Mouse (Mus musculus) neural tube, embryonic 15.5 days (tissue): ENCODE measurements around the gene Bik. TPM values are rescaled to one million over a fixed set of nuclear protein-coding genes. Genes with fewer than 3 reads are reported as not detected.

Experiments used
- ATAC-seq: fragments of 200-750 bp; cut with Nextera tagmentation; 2 replicates; pipeline ENCODE4 v1.8.0; 2017; ENCODE audit warnings: mild to moderate bottlenecking, moderate TSS enrichment, moderate library complexity; ENCODE audit not compliant: low FRiP score
- H3K27ac ChIP-seq: fragments of 300-500 bp; sonication (generic); replicated peaks from 2 replicates; pipeline ENCODE4 v1.5.1; 2015; ENCODE audit warnings: mild to moderate bottlenecking, inconsistent platforms
- H3K27me3 ChIP-seq: fragments of 300-500 bp; sonication (generic); replicated peaks from 2 replicates; pipeline ENCODE4 v1.6.1; 2015; ENCODE audit warnings: inconsistent platforms
- H3K36me3 ChIP-seq: fragments of 300-500 bp; sonication (generic); 2 replicates; pipeline ENCODE4 v1.6.1; 2015; ENCODE audit warnings: inconsistent platforms
- H3K4me1 ChIP-seq: fragments of 300-500 bp; sonication (generic); 2 replicates; pipeline ENCODE4 v1.6.1; 2015; ENCODE audit warnings: inconsistent platforms
- H3K4me2 ChIP-seq: fragments of 300-500 bp; sonication (generic); 2 replicates; pipeline ENCODE4 v1.6.1; 2015; ENCODE audit warnings: inconsistent platforms, mild to moderate bottlenecking, moderate library complexity
- H3K4me3 ChIP-seq: fragments of 300-500 bp; sonication (generic); replicated peaks from 2 replicates; pipeline ENCODE4 v1.5.1; 2015; ENCODE audit warnings: mild to moderate bottlenecking, inconsistent platforms
- H3K9ac ChIP-seq: fragments of 300-500 bp; sonication (generic); replicated peaks from 2 replicates; pipeline ENCODE4 v1.6.1; 2015; ENCODE audit warnings: mild to moderate bottlenecking, inconsistent platforms
- H3K9me3 ChIP-seq: fragments of 300-500 bp; sonication (generic); replicated peaks from 2 replicates; pipeline ENCODE4 v1.6.1; 2016; ENCODE audit warnings: inconsistent platforms
- WGBS: fragments of 180-500 bp; shearing (Covaris S2); methylation state at CpG from one replicate; pipeline ENCODE4 v1.1.7; 2015; ENCODE audit warnings: mixed read lengths; 5-methylcytosine and 5-hydroxymethylcytosine counted together
- polyA plus RNA-seq: library from polyadenylated mRNA; unstranded; fragments of >200 nt; fragmentation: Nextera tagmentation; extraction: Ambion mirVana; gene quantifications from 2 replicates; pipeline ENCODE4 v1.2.1, GENCODE M21; 2015

The Bik gene
- polyA plus RNA-seq, 1 experiment from 2014 or later = 0.75 TPM

GRCm38 (mm10) chr15:83560941-83561477, 34.3 kb downstream of the Bik start:
- Histone ChIP-seq H3K36me3 (no peaks in the 10 kb centered on the region), H3K9me3 (no peaks in the 10 kb centered on the region), H3K4me1 (peaks cover 23% of the 10 kb centered on the region), H3K27me3 (peaks cover 15% of the 10 kb centered on the region), H3K4me2 (no peak overlapping the region), H3K4me3 (no peak overlapping the region), H3K27ac (no peak overlapping the region), H3K9ac (no peak overlapping the region)
- ATAC-seq = no peak
- 75% methylated on average over 5 of the region's 5 CpGs for WGBS

GRCm38 (mm10) chr15:83562626-83563270, 36.1 kb downstream of the Bik start:
- ATAC-seq = no peak
- H3K4me3 ChIP-seq = 0 out of 2 replicates have a peak overlapping the region, but pooled peaks have one; percentile 34
- WGBS = 35% methylated on average over 15 of the region's 15 CpGs
- no peaks in the 10 kb centered on the region for H3K36me3 ChIP-seq
- peak overlapping the region; percentile 68 for H3K4me2 ChIP-seq
- peaks cover 15% of the 10 kb centered on the region for H3K27me3 ChIP-seq
- H3K4me1 ChIP-seq = peaks cover 19% of the 10 kb centered on the region
- H3K27ac ChIP-seq = no peak overlapping the region
- H3K9ac ChIP-seq = no peak overlapping the region
- no peaks in the 10 kb centered on the region for H3K9me3 ChIP-seq

- no peak for ATAC-seq
- Histone ChIP-seq H3K4me3 (peak within 1 kb of the TSS; percentile 34), H3K9ac (peak within 1 kb of the TSS; percentile 33), H3K4me2 (peak within 1 kb of the TSS; percentile 68), H3K9me3 (no peaks in the 10 kb centered on the region), H3K4me1 (peaks cover 19% of the 10 kb centered on the region), H3K27ac (no peak within 1 kb of the TSS), H3K27me3 (peaks cover 15% of the 10 kb centered on the region), H3K36me3 (no peaks in the 10 kb centered on the region)
- WGBS = under 1% methylated on average over 27 of the region's 28 CpGs
These were observed 36.7 kb downstream of the Bik start, which contains the start of the genes Tspo and Mcat for GRCm38 (mm10) chr15:83563327-83563856. Tspo (plus strand) TSS chr15:83563592. Mcat (minus strand) TSS chr15:83563787.

GRCm38 (mm10) chr15:83563857-83564651, 37.4 kb downstream of the Bik start:
- no peak for ATAC-seq

GRCm38 (mm10) chr15:83565434-83565833, 38.8 kb downstream of the Bik start:
- H3K27me3 ChIP-seq = peaks cover 15% of the 10 kb centered on the region
- peaks cover 19% of the 10 kb centered on the region for H3K4me1 ChIP-seq
- no peak overlapping the region for H3K27ac ChIP-seq
- no peaks in the 10 kb centered on the region for H3K9me3 ChIP-seq
- H3K4me3 ChIP-seq = no peak overlapping the region
- ATAC-seq = no peak
- WGBS = 91% methylated on average over 3 of the region's 3 CpGs
- H3K4me2 ChIP-seq = no peak overlapping the region
- H3K36me3 ChIP-seq = no peaks in the 10 kb centered on the region
- H3K9ac ChIP-seq = no peak overlapping the region

More at GRCm38 (mm10) chr15:83563857-83564651, 37.4 kb downstream of the Bik start:
- Histone ChIP-seq H3K36me3 (no peaks in the 10 kb centered on the region), H3K27me3 (peaks cover 15% of the 10 kb centered on the region), H3K27ac (no peak overlapping the region), H3K4me2 (peak overlapping the region; percentile 68), H3K4me3 (peak overlapping the region; percentile 34), H3K4me1 (peaks cover 19% of the 10 kb centered on the region), H3K9me3 (no peaks in the 10 kb centered on the region), H3K9ac (peak overlapping the region; percentile 33)
- 3% methylated on average over 27 of the region's 27 CpGs for WGBS

GRCm38 (mm10) chr15:83566006-83566405, 39.3 kb downstream of the Bik start:
- no peak overlapping the region for H3K4me2 ChIP-seq
- no peaks in the 10 kb centered on the region for H3K36me3 ChIP-seq
- no peak for ATAC-seq
- no peak overlapping the region for H3K4me3 ChIP-seq
- 80% methylated on average over 5 of the region's 5 CpGs for WGBS
- peaks cover 15% of the 10 kb centered on the region for H3K27me3 ChIP-seq
- H3K4me1 ChIP-seq = peaks cover 19% of the 10 kb centered on the region
- H3K9ac ChIP-seq = no peak overlapping the region
- no peaks in the 10 kb centered on the region for H3K9me3 ChIP-seq
- no peak overlapping the region for H3K27ac ChIP-seq

GRCm38 (mm10) chr15:83567728-83568127, 41.1 kb downstream of the Bik start:
- Histone ChIP-seq H3K4me3 (no peak overlapping the region), H3K36me3 (no peaks in the 10 kb centered on the region), H3K9me3 (no peaks in the 10 kb centered on the region), H3K9ac (no peak overlapping the region), H3K4me1 (peaks cover 18% of the 10 kb centered on the region), H3K4me2 (no peak overlapping the region), H3K27ac (no peak overlapping the region), H3K27me3 (peaks cover 7% of the 10 kb centered on the region)
- ATAC-seq = no peak
- 82% methylated on average over 3 of the region's 3 CpGs for WGBS

- H3K9ac ChIP-seq = no peak overlapping the region
These were observed 41.9 kb downstream of the Bik start for GRCm38 (mm10) chr15:83568544-83568943.

GRCm38 (mm10) chr15:83569682-83570081, 43.0 kb downstream of the Bik start:
- WGBS = 60% methylated on average over 11 of the region's 11 CpGs
- no peak for ATAC-seq

More at GRCm38 (mm10) chr15:83568544-83568943, 41.9 kb downstream of the Bik start:
- WGBS = 99% methylated on average over 5 of the region's 5 CpGs
- Histone ChIP-seq H3K4me2 (no peak overlapping the region), H3K4me3 (no peak overlapping the region), H3K27me3 (peaks cover 4% of the 10 kb centered on the region; the same call in 1 of the 2 replicates), H3K9me3 (no peaks in the 10 kb centered on the region), H3K36me3 (no peaks in the 10 kb centered on the region), H3K4me1 (peaks cover 10% of the 10 kb centered on the region), H3K27ac (no peak overlapping the region)
- ATAC-seq = no peak

GRCm38 (mm10) chr15:83570641-83571040, 44.0 kb downstream of the Bik start:
- H3K4me1 ChIP-seq = no peaks in the 10 kb centered on the region
- ATAC-seq = no peak
- H3K9me3 ChIP-seq = no peaks in the 10 kb centered on the region
- H3K36me3 ChIP-seq = peaks cover 15% of the 10 kb centered on the region
- no peak overlapping the region for H3K9ac ChIP-seq
- no peaks in the 10 kb centered on the region for H3K27me3 ChIP-seq
- no peak overlapping the region for H3K27ac ChIP-seq
- H3K4me3 ChIP-seq = no peak overlapping the region
- WGBS = 69% methylated on average over 2 of the region's 2 CpGs
- H3K4me2 ChIP-seq = no peak overlapping the region

More at GRCm38 (mm10) chr15:83569682-83570081, 43.0 kb downstream of the Bik start:
- H3K9ac ChIP-seq = no peak overlapping the region
- no peak overlapping the region for H3K4me3 ChIP-seq
- no peak overlapping the region for H3K4me2 ChIP-seq
- peaks cover 5% of the 10 kb centered on the region; the same call in 1 of the 2 replicates for H3K36me3 ChIP-seq
- no peaks in the 10 kb centered on the region for H3K27me3 ChIP-seq
- H3K4me1 ChIP-seq = no peaks in the 10 kb centered on the region
- H3K27ac ChIP-seq = no peak overlapping the region
- no peaks in the 10 kb centered on the region for H3K9me3 ChIP-seq

GRCm38 (mm10) chr15:83571636-83572035, 45.0 kb downstream of the Bik start:
- no peaks in the 10 kb centered on the region for H3K4me1 ChIP-seq
- WGBS = 91% methylated on average over 5 of the region's 5 CpGs
- no peaks in the 10 kb centered on the region for H3K27me3 ChIP-seq
- H3K27ac ChIP-seq = no peak overlapping the region
- peaks cover 25% of the 10 kb centered on the region for H3K36me3 ChIP-seq
- no peak overlapping the region for H3K4me2 ChIP-seq
- no peaks in the 10 kb centered on the region for H3K9me3 ChIP-seq
- ATAC-seq = no peak
- H3K9ac ChIP-seq = no peak overlapping the region
- no peak overlapping the region for H3K4me3 ChIP-seq
